9 mouse cellular contexts compared by ENCODE assay signal in genomic region chr10:80994621-80995020, GRCm38 (mm10). TPM values are rescaled to one million over a fixed set of nuclear protein-coding genes. Genes with fewer than 3 reads are reported as not detected.
DNase-seq lines count a peak whose midpoint lies in the region; ATAC-seq lines count a peak whose summit lies in the region.
"Had no signal": no experiment of that assay in that cellular context is flagged by ENCODE, and none has a peak within 500 bp of the region (broad histone marks: within the 10 kb centered on the region; RNA-seq: fewer than 3 reads in every experiment).

No protein-coding gene starts in this region.

- H3K4me3 ChIP-seq in forebrain, embryonic 14.5 days (ENCODE audit: low read depth, low read length) = no peak overlapping the region
- no peak overlapping the region for H3K4me3 ChIP-seq in forebrain, embryonic 11.5 days (ENCODE audit: low read depth, low read length)
- no peak overlapping the region for H3K4me3 ChIP-seq in lung, embryonic 15.5 days
- no peak overlapping the region for H3K4me3 ChIP-seq in heart, embryonic 11.5 days (ENCODE audit: low read depth, low read length)
- H3K4me3 ChIP-seq in liver, embryonic 13.5 days (replicated peaks) = no peak overlapping the region
- H3K4me3 ChIP-seq: liver, embryonic 15.5 days had no signal

- H3K4me1 ChIP-seq in forebrain, embryonic 14.5 days (ENCODE audit: control insufficient read depth, insufficient read depth, low read length) = peaks cover 2% of the 10 kb centered on the region
- peaks cover 3% of the 10 kb centered on the region; the same call in 1 of the 2 replicates for H3K4me1 ChIP-seq in forebrain, embryonic 11.5 days (replicated peaks; ENCODE audit: control insufficient read depth, insufficient read depth, low read length)
- peaks cover 9% of the 10 kb centered on the region for H3K4me1 ChIP-seq in lung, embryonic 15.5 days
- peaks cover 3% of the 10 kb centered on the region; the same call in 1 of the 2 replicates for H3K4me1 ChIP-seq in heart, embryonic 11.5 days (ENCODE audit: control insufficient read depth, insufficient read depth, low read length)
- peaks cover 18% of the 10 kb centered on the region for H3K4me1 ChIP-seq in liver, embryonic 13.5 days (replicated peaks)

- WGBS in forebrain, embryonic 14.5 days = 62% methylated on average over 4 of the region's 4 CpGs
- 59% methylated on average over 4 of the region's 4 CpGs for WGBS in forebrain, embryonic 11.5 days
- WGBS in lung, embryonic 15.5 days = 57% methylated on average over 4 of the region's 4 CpGs
- WGBS in heart, embryonic 11.5 days (ENCODE audit: insufficient replicate concordance) = 55% methylated on average over 4 of the region's 4 CpGs
- 26% methylated on average over 4 of the region's 4 CpGs for WGBS in liver, embryonic 13.5 days (ENCODE audit: insufficient replicate concordance)

- no peak overlapping the region for H3K27ac ChIP-seq in forebrain, embryonic 14.5 days (ENCODE audit: low read depth, low read length)
- H3K27ac ChIP-seq in forebrain, embryonic 11.5 days (ENCODE audit: low read depth, low read length) = no peak overlapping the region
- H3K27ac ChIP-seq in lung, embryonic 15.5 days = no peak overlapping the region
- H3K27ac ChIP-seq in heart, embryonic 11.5 days (ENCODE audit: low read depth, low read length) = no peak overlapping the region
- H3K27ac ChIP-seq in liver, embryonic 13.5 days = no peak overlapping the region
- H3K27ac ChIP-seq: liver, embryonic 15.5 days had no signal

- no peak for ATAC-seq in forebrain, embryonic 14.5 days
- ATAC-seq in forebrain, embryonic 11.5 days (replicated peaks; ENCODE audit: low FRiP score) = no peak
- ATAC-seq in lung, embryonic 15.5 days (ENCODE audit: borderline replicate concordance, extremely low read depth, low FRiP score, low TSS enrichment) = no peak
- ATAC-seq in heart, embryonic 11.5 days (replicated peaks; ENCODE audit: insufficient number of reproducible peaks, low FRiP score, low TSS enrichment) = no peak
- ATAC-seq in liver, embryonic 13.5 days (ENCODE audit: low read depth) = no peak

- no peak for DNase-seq in forebrain, embryonic 14.5 days (ENCODE audit: low spot score)
- no peak for DNase-seq in forebrain, embryonic 11.5 days (ENCODE audit: low spot score)
- no peak for DNase-seq in lung, postnatal 10 days
- no peak for DNase-seq in liver, embryonic 13.5 days
- no peak for DNase-seq in B cell, adult 2 months
- no peak for DNase-seq in layer of hippocampus, adult 9-11 months

- H3K27me3 ChIP-seq in forebrain, embryonic 14.5 days (replicated peaks; ENCODE audit: control insufficient read depth, insufficient read depth, low read length) = no peaks in the 10 kb centered on the region
- H3K27me3 ChIP-seq in forebrain, embryonic 11.5 days (ENCODE audit: control insufficient read depth, insufficient read depth, low read length) = no peaks in the 10 kb centered on the region; the same call in 1 of the 2 replicates
- H3K27me3 ChIP-seq in lung, embryonic 15.5 days = peaks cover 31% of the 10 kb centered on the region
- peaks cover 22% of the 10 kb centered on the region for H3K27me3 ChIP-seq in heart, embryonic 11.5 days (ENCODE audit: control insufficient read depth, insufficient read depth, low read length)
- peaks cover 37% of the 10 kb centered on the region for H3K27me3 ChIP-seq in liver, embryonic 13.5 days

- H3K9me3 ChIP-seq in forebrain, embryonic 14.5 days (replicated peaks; ENCODE audit: control insufficient read depth, low read length) = no peaks in the 10 kb centered on the region
- no peaks in the 10 kb centered on the region; the same call in 1 of the 2 replicates for H3K9me3 ChIP-seq in forebrain, embryonic 11.5 days (ENCODE audit: control insufficient read depth, low read length)
- no peaks in the 10 kb centered on the region for H3K9me3 ChIP-seq in lung, embryonic 15.5 days
- H3K9me3 ChIP-seq in heart, embryonic 11.5 days (replicated peaks; ENCODE audit: control insufficient read depth, low read length) = no peaks in the 10 kb centered on the region
- H3K9me3 ChIP-seq in liver, embryonic 13.5 days (replicated peaks) = no peaks in the 10 kb centered on the region
- H3K9me3 ChIP-seq: liver, embryonic 15.5 days had no signal

- H3K9ac ChIP-seq in forebrain, embryonic 14.5 days (ENCODE audit: low read length) = peak overlapping the region; percentile 37; the same call in 1 of the 2 replicates
- no peak overlapping the region for H3K9ac ChIP-seq in forebrain, embryonic 11.5 days (ENCODE audit: low read length)
- no peak overlapping the region for H3K9ac ChIP-seq in lung, embryonic 15.5 days
- H3K9ac ChIP-seq in heart, embryonic 11.5 days (ENCODE audit: low read depth, low read length) = no peak overlapping the region
- no peak overlapping the region for H3K9ac ChIP-seq in liver, embryonic 13.5 days
- H3K9ac ChIP-seq: liver, embryonic 15.5 days had no signal

- H3K36me3 ChIP-seq in forebrain, embryonic 14.5 days (ENCODE audit: control insufficient read depth, insufficient read depth, low read length) = no peaks in the 10 kb centered on the region
- H3K36me3 ChIP-seq in forebrain, embryonic 11.5 days (ENCODE audit: control insufficient read depth, insufficient read depth, low read length) = no peaks in the 10 kb centered on the region
- H3K36me3 ChIP-seq in lung, embryonic 15.5 days = no peaks in the 10 kb centered on the region
- no peaks in the 10 kb centered on the region for H3K36me3 ChIP-seq in heart, embryonic 11.5 days (ENCODE audit: control insufficient read depth, insufficient read depth, low read length)
- H3K36me3 ChIP-seq in liver, embryonic 13.5 days = no peaks in the 10 kb centered on the region
- H3K36me3 ChIP-seq: liver, embryonic 15.5 days had no signal

- H3K4me2 ChIP-seq in forebrain, embryonic 14.5 days (ENCODE audit: low read length) = peak overlapping the region; percentile 31; the same call in 1 of the 2 replicates
- H3K4me2 ChIP-seq in forebrain, embryonic 11.5 days (ENCODE audit: low read depth, low read length, severe bottlenecking) = no peak overlapping the region
- 0 out of 2 replicates have a peak overlapping the region, but pooled peaks have one; percentile 37 for H3K4me2 ChIP-seq in lung, embryonic 15.5 days
- peak overlapping the region; percentile 39; the same call in 1 of the 2 replicates for H3K4me2 ChIP-seq in heart, embryonic 11.5 days
- peak overlapping the region; percentile 8; the same call in 1 of the 2 replicates for H3K4me2 ChIP-seq in liver, embryonic 13.5 days
- H3K4me2 ChIP-seq: liver, embryonic 15.5 days had no signal

RNA-seq across cellular contexts. Expression of gene Gng7, which starts 20.1 kb away (rescaled TPM):
- polyA plus RNA-seq in forebrain, embryonic 14.5 days (2014; fragmentation: Nextera tagmentation; extraction: Ambion mirVana) = 15.3 and 20.8 TPM in 2 replicates
- 8.0 and 9.2 TPM in 2 replicates for polyA plus RNA-seq in forebrain, embryonic 11.5 days (2014; fragmentation: Nextera tagmentation; extraction: Ambion mirVana)
- 5.3 and 6.6 TPM in 2 replicates for polyA plus RNA-seq in lung, embryonic 15.5 days (2015; fragmentation: Nextera tagmentation; extraction: Ambion mirVana)
- 1.4 TPM in 2 replicates for polyA plus RNA-seq in heart, embryonic 11.5 days (2014; fragmentation: Nextera tagmentation; extraction: Ambion mirVana)
- 0.44 and 0.46 TPM in 2 replicates for polyA plus RNA-seq in liver, embryonic 13.5 days (2015; fragmentation: Nextera tagmentation; extraction: Ambion mirVana)

RNA-seq across cellular contexts. Expression of gene Diras1, which starts 30.8 kb away (rescaled TPM):
- 19.0 and 21.0 TPM in 2 replicates for polyA plus RNA-seq in forebrain, embryonic 14.5 days (2014; fragmentation: Nextera tagmentation; extraction: Ambion mirVana)
- polyA plus RNA-seq in forebrain, embryonic 11.5 days (2014; fragmentation: Nextera tagmentation; extraction: Ambion mirVana) = 1.5 and 2.2 TPM in 2 replicates
- 0.11 and 0.30 TPM in 2 replicates for polyA plus RNA-seq in lung, embryonic 15.5 days (2015; fragmentation: Nextera tagmentation; extraction: Ambion mirVana)
- 0.13 TPM in 1 of 2 replicates, not detected in the other for polyA plus RNA-seq in heart, embryonic 11.5 days (2014; fragmentation: Nextera tagmentation; extraction: Ambion mirVana)
- 0.06 TPM in 1 of 2 replicates, not detected in the other for polyA plus RNA-seq in liver, embryonic 13.5 days (2015; fragmentation: Nextera tagmentation; extraction: Ambion mirVana)

RNA-seq across cellular contexts. Expression of gene Slc39a3, which starts 42.6 kb away (rescaled TPM):
- 20.7 and 26.9 TPM in 2 replicates for polyA plus RNA-seq in forebrain, embryonic 14.5 days (2014; fragmentation: Nextera tagmentation; extraction: Ambion mirVana)
- 19.4 and 21.6 TPM in 2 replicates for polyA plus RNA-seq in forebrain, embryonic 11.5 days (2014; fragmentation: Nextera tagmentation; extraction: Ambion mirVana)
- polyA plus RNA-seq in lung, embryonic 15.5 days (2015; fragmentation: Nextera tagmentation; extraction: Ambion mirVana) = 17.2 and 20.5 TPM in 2 replicates
- 3.9 and 4.1 TPM in 2 replicates for polyA plus RNA-seq in heart, embryonic 11.5 days (2014; fragmentation: Nextera tagmentation; extraction: Ambion mirVana)
- polyA plus RNA-seq in liver, embryonic 13.5 days (2015; fragmentation: Nextera tagmentation; extraction: Ambion mirVana) = 5.7 and 5.8 TPM in 2 replicates
